Mouse (Mus musculus) CH12.LX (cell line): ENCODE results near the gene Pglyrp2. TPM values are rescaled to one million over a fixed set of nuclear protein-coding genes. Genes with fewer than 3 reads are reported as not detected.

Source experiments
- DNase-seq: peaks from one replicate; pipeline ENCODE4 v3.0.0-alpha.2; 2013; ENCODE audit errors: extremely low read depth
- H3K27ac ChIP-seq: 2 replicates; pipeline ENCODE4 v1.5.1; 2012; ENCODE audit warnings: low read depth, mild to moderate bottlenecking, control low read depth, moderate library complexity; ENCODE audit not compliant: insufficient read depth
- H3K27me3 ChIP-seq: replicated peaks from 2 replicates; pipeline ENCODE3; 2012; ENCODE audit warnings: inconsistent platforms
- H3K36me3 ChIP-seq, 2 experiments: replicated peaks in 1 of 2; 2 replicates each; pipeline versions ENCODE3 to v1.6.1; 2012; ENCODE audit warnings: inconsistent platforms in 1 of 2, low read length in 1 of 2, mild to moderate bottlenecking in 1 of 2, mixed read lengths in 1 of 2, moderate library complexity in 1 of 2; ENCODE audit not compliant: control insufficient read depth in 1 of 2, insufficient read depth in 1 of 2
- H3K4me1 ChIP-seq, 2 experiments: 2 replicates each; pipeline ENCODE4 v1.6.1; 2012; ENCODE audit warnings: inconsistent platforms in 1 of 2, moderate library complexity in 1 of 2; ENCODE audit not compliant: insufficient read depth in 2 of 2, control insufficient read depth in 1 of 2
- H3K4me2 ChIP-seq: 2 replicates; pipeline ENCODE4 v1.6.1; 2012; ENCODE audit warnings: low read depth, mild to moderate bottlenecking, control low read depth; ENCODE audit not compliant: poor library complexity, insufficient read depth, severe bottlenecking
- H3K4me3 ChIP-seq, 3 experiments: fragments of 150-350 bp in 1 of 3; sonication (generic) in 1 of 3; replicated peaks in 1 of 3; 2 replicates each; pipeline versions ENCODE3 to v1.5.1; 2011 to 2012; ENCODE audit warnings: low read depth in 2 of 3, low read length in 2 of 3, mild to moderate bottlenecking in 2 of 3, moderate library complexity in 2 of 3, control low read depth in 1 of 3, improper control_type of control experiment in 1 of 3, inconsistent platforms in 1 of 3, mixed read lengths in 1 of 3; ENCODE audit not compliant: poor library complexity in 1 of 3
- H3K79me2 ChIP-seq: replicated peaks from 2 replicates; pipeline ENCODE4 v1.6.1; 2012; ENCODE audit warnings: mild to moderate bottlenecking, moderate library complexity; ENCODE audit not compliant: control insufficient read depth, poor library complexity, insufficient read depth, severe bottlenecking; ENCODE audit errors: extremely low read depth
- H3K9ac ChIP-seq: 2 replicates; pipeline ENCODE4 v1.6.1; 2012; ENCODE audit warnings: low read depth, mild to moderate bottlenecking, control low read depth, moderate library complexity; ENCODE audit not compliant: insufficient read depth
- H3K9me3 ChIP-seq: replicated peaks from 2 replicates; pipeline ENCODE3; 2012; ENCODE audit warnings: low read length, inconsistent platforms, mixed read lengths
- BHLHE40 ChIP-seq: IDR thresholded peaks from 2 replicates; pipeline ENCODE4 v1.6.1; 2011; ENCODE audit warnings: mild to moderate bottlenecking, low read depth, low read length, improper control_type of control experiment
- CHD1 ChIP-seq: IDR thresholded peaks from 2 replicates; pipeline ENCODE4 v1.6.1; 2012; ENCODE audit warnings: low read depth, low read length, improper control_type of control experiment, inconsistent platforms
- CHD2 ChIP-seq: IDR thresholded peaks from 2 replicates; pipeline ENCODE4 v1.6.1; 2011; ENCODE audit warnings: low read length, improper control_type of control experiment
- CTCF ChIP-seq, 2 experiments: IDR thresholded peaks in 1 of 2; conservative IDR thresholded peaks in 1 of 2; 2 replicates each; pipeline ENCODE4 v1.5.1; 2011 to 2012; ENCODE audit warnings: low read depth in 2 of 2, low read length in 2 of 2, improper control_type of control experiment in 1 of 2, inconsistent platforms in 1 of 2, mild to moderate bottlenecking in 1 of 2, moderate library complexity in 1 of 2
- E2F4 ChIP-seq: IDR thresholded peaks from 2 replicates; pipeline ENCODE4 v1.6.1; 2011; ENCODE audit warnings: low read depth, low read length, improper control_type of control experiment; ENCODE audit not compliant: insufficient replicate concordance
- IRF4 ChIP-seq: IDR thresholded peaks from 2 replicates; pipeline ENCODE4 v1.6.1; 2014; ENCODE audit warnings: low read depth, mild to moderate bottlenecking, inconsistent platforms, low read length, improper control_type of control experiment
- MAFK ChIP-seq: IDR thresholded peaks from 2 replicates; pipeline ENCODE4 v1.6.1; 2011; ENCODE audit warnings: low read length, improper control_type of control experiment; ENCODE audit not compliant: insufficient replicate concordance
- MEF2A ChIP-seq: IDR thresholded peaks from 2 replicates; pipeline ENCODE4 v1.6.1; 2014; ENCODE audit warnings: low read depth, mild to moderate bottlenecking, inconsistent platforms, low read length, improper control_type of control experiment, borderline replicate concordance
- MXI1 ChIP-seq: IDR thresholded peaks from 2 replicates; pipeline ENCODE4 v1.6.1; 2011; ENCODE audit warnings: mild to moderate bottlenecking, low read depth, low read length, improper control_type of control experiment
- MYC ChIP-seq: IDR thresholded peaks from 2 replicates; pipeline ENCODE4 v1.6.1; 2011; ENCODE audit warnings: low read depth, mild to moderate bottlenecking, improper control_type of control experiment, low read length
- PAX5 ChIP-seq: IDR thresholded peaks from 2 replicates; pipeline ENCODE4 v1.6.1; 2012; ENCODE audit warnings: low read length, inconsistent platforms, mixed read lengths
- POLR2A ChIP-seq: IDR thresholded peaks from 2 replicates; pipeline ENCODE4 v1.6.1; 2011; ENCODE audit warnings: low read depth, mild to moderate bottlenecking, improper control_type of control experiment, low read length
- SMC3 ChIP-seq: IDR thresholded peaks from 2 replicates; pipeline ENCODE4 v1.6.1; 2011; ENCODE audit warnings: low read depth, low read length, improper control_type of control experiment
- TCF12 ChIP-seq: IDR thresholded peaks from 2 replicates; pipeline ENCODE4 v1.6.1; 2014; ENCODE audit warnings: low read depth, mild to moderate bottlenecking, inconsistent platforms, low read length, improper control_type of control experiment
- USF2 ChIP-seq: conservative IDR thresholded peaks from 2 replicates; pipeline ENCODE4 v1.6.1; 2011; ENCODE audit warnings: low read depth, low read length, improper control_type of control experiment
- ZC3H11A ChIP-seq: IDR thresholded peaks from 2 replicates; pipeline ENCODE4 v1.6.1; 2012; ENCODE audit warnings: low read depth, mild to moderate bottlenecking, inconsistent platforms, low read length, improper control_type of control experiment
- ZNF384 ChIP-seq: IDR thresholded peaks from 2 replicates; pipeline ENCODE4 v1.6.1; 2012; ENCODE audit warnings: low read depth, low read length, improper control_type of control experiment, inconsistent platforms
- dilution Hi-C: fragments of 300-500 bp; cut with MboI; formaldehyde crosslinking; loops from 2 replicates; pipeline ENCODE4 v1.14.3; 2020; ENCODE audit warnings: low sequenced_read_pairs; ENCODE audit not compliant: extremely low pct_unique_long_range_greater_than_20kb, extremely low pct_ligation_motif_present
- in situ Hi-C: fragments of 300-500 bp; cut with MboI; formaldehyde crosslinking; loops from 3 replicates; pipeline ENCODE4 v1.14.3; 2019; ENCODE audit warnings: low sequenced_read_pairs, low pct_ligation_motif_present, low pct_unique_long_range_greater_than_20kb, mixed read lengths
- polyA plus RNA-seq: library from polyadenylated mRNA; unstranded; fragments of >175 nt; gene quantifications from 2 replicates; pipeline ENCODE4 v1.2.1, GENCODE M21; 2012; ENCODE audit warnings: low read depth; ENCODE audit not compliant: insufficient read length
- total RNA-seq, 2 experiments: library from RNA; depleted of rRNA; stranded (reverse); fragments of 300-350 nt in 1 of 2; fragments of >200 nt in 1 of 2; gene quantifications; 2 replicates each; pipeline ENCODE4 v1.2.3; 2012 to 2014

Gene Pglyrp2
- total and polyA plus RNA-seq, 3 experiments, result 2.0 to 5.8 (median 4.1) TPM

DNA sequence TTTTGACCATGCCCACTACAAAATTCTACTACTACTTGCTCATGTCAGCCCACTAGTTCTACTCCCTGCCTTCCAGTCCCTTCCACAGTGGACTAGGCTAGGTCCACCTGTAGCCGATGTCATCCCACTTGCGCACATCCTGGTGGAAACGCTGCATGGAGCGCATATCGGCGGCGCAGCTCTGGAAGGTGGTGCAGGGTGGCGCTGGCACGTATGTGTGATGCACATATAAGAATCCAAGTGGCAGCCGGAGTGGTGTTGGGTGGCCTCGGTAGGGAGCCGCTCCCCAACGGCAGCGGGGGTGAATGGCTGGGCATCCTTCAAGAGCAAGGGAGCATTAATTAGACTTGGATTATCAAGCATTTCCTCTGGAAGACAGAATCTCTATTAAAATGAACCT lies 7.2 kb downstream of the Pglyrp2 start:
- in situ Hi-C loops, result no loop called here

DNA sequence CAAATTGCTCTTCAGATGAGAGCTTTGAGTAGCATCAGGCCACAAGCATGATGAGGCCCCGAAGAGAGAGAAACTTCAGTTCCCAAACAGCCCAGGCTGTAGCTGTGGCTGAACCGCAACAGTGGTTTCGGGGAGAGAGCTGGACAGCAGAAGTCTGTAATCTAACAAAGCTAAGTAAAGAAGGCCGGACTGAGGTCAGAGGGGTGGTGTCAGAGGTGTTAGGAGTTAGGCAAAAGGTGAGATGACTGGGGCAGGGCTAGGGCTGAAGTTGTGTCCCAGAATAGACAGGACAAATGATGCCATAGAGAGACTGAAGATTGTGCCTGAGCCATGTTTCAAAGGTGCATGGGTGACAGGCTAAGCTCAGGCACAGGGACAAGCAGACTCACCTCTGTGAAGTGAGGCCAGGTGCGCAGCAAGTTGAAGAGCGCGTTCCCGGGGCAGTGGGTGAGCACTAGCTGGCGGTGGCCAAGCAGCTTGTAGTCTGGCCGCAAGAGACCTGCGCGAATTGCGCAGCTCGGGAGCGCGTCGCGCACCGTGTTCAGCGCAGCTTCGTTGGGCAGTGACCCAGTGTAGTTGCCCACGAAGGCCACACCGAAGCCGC lies 8.4 kb downstream of the Pglyrp2 start:
- peaks cover 0 to 57% of the 10 kb centered on the region in 2 experiments for H3K36me3 ChIP-seq
- no peaks in the 10 kb centered on the region for H3K27me3 ChIP-seq
- H3K27ac ChIP-seq, result no peak overlapping the region
- H3K4me2 ChIP-seq, result no peak overlapping the region
- H3K9ac ChIP-seq, result no peak overlapping the region
- H3K9me3 ChIP-seq, result no peaks in the 10 kb centered on the region
- in situ Hi-C loops (no loop called here), dilution Hi-C loops (no loop called here)
- H3K4me3 ChIP-seq, result no peak overlapping the region
- DNase-seq, result no peak
- H3K79me2 ChIP-seq, result no peaks in the 10 kb centered on the region
- TF ChIP-seq TCF12 (no peak), CHD2 (no peak), MEF2A (no peak), MXI1 (no peak), CTCF (conservative IDR thresholded peaks at IDR 0.05 in 1 of 2, IDR thresholded peaks at IDR 0.05 in 1 of 2; ENCODE audit: low read depth in 2 of 2, low read length in 2 of 2) (no peak), BHLHE40 (no peak), MYC (no peak), USF2 (no peak)
- H3K4me1 ChIP-seq, result peaks cover 0 to 8% of the 10 kb centered on the region in 2 experiments; a peak in 1 of 4 replicates

More for the DNA sequence above, 7.2 kb downstream of the Pglyrp2 start:
- Histone ChIP-seq H3K27me3 (no peaks in the 10 kb centered on the region), H3K27ac (no peak overlapping the region), H3K4me1 (peaks cover 0 to 10% of the 10 kb centered on the region in 2 experiments; a peak in 2 of 4 replicates), H3K36me3 (peaks cover 0 to 52% of the 10 kb centered on the region in 2 experiments), H3K4me3 (no peak overlapping the region), H3K9me3 (no peaks in the 10 kb centered on the region), H3K9ac (no peak overlapping the region), H3K79me2 (no peaks in the 10 kb centered on the region), H3K4me2 (no peak overlapping the region)
- TF ChIP-seq PAX5 (no peak), SMC3 (no peak), ZNF384 (no peak), USF2 (no peak), POLR2A (no peak)
- no peak for DNase-seq
- dilution Hi-C loops, result no loop called here

DNA sequence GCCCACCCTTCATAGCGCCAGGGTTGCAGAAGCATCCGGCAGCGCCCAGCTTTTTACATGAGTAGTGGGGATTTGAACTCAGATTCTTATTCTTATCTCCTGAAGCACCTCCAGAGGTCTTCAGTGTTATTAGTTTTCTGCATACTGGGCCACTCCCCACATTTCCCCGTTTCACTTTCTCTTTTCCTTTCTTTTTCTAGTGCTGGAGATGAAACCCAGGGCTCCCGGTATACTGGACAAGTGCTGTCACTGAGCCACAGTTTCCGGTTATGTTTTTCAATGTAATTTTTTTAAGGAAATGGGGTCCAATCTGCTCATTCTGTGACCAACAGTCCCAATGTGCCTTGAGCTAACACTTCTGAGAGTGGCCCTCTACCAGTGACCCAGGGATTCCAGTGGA lies 12.1 kb downstream of the Pglyrp2 start:
- Histone ChIP-seq H3K36me3 (peaks cover 0 to 39% of the 10 kb centered on the region in 2 experiments), H3K4me1 (peaks cover 0 to 8% of the 10 kb centered on the region in 2 experiments; a peak in 1 of 4 replicates), H3K9ac (no peak overlapping the region), H3K9me3 (no peaks in the 10 kb centered on the region), H3K4me3 (no peak overlapping the region), H3K27ac (no peak overlapping the region), H3K79me2 (no peaks in the 10 kb centered on the region), H3K27me3 (no peaks in the 10 kb centered on the region), H3K4me2 (no peak overlapping the region)
- no peak for DNase-seq
- dilution Hi-C loops, result no loop called here
- in situ Hi-C loops, result no loop called here
- TF ChIP-seq MAFK, result no peak
- TF ChIP-seq E2F4, result no peak
- TF ChIP-seq CHD1, result no peak
- TF ChIP-seq IRF4, result no peak
- no peak for TF ChIP-seq SMC3
- no peak for TF ChIP-seq ZC3H11A
